Mouse (Mus musculus): Measurements from ENCODE around the gene Tmem185a. TPM values are rescaled to one million over a fixed set of nuclear protein-coding genes. Genes with fewer than 3 reads are reported as not detected.

Gene Tmem185a
- 7.6 TPM for polyA plus RNA-seq (2015; fragmentation: Illumina TruSeq; extraction: RNeasy Lipid Tissue Mini Kit (QIAGEN cat#74804); ENCODE audit: insufficient read depth, low read depth, low replicate concordance)

DNA sequence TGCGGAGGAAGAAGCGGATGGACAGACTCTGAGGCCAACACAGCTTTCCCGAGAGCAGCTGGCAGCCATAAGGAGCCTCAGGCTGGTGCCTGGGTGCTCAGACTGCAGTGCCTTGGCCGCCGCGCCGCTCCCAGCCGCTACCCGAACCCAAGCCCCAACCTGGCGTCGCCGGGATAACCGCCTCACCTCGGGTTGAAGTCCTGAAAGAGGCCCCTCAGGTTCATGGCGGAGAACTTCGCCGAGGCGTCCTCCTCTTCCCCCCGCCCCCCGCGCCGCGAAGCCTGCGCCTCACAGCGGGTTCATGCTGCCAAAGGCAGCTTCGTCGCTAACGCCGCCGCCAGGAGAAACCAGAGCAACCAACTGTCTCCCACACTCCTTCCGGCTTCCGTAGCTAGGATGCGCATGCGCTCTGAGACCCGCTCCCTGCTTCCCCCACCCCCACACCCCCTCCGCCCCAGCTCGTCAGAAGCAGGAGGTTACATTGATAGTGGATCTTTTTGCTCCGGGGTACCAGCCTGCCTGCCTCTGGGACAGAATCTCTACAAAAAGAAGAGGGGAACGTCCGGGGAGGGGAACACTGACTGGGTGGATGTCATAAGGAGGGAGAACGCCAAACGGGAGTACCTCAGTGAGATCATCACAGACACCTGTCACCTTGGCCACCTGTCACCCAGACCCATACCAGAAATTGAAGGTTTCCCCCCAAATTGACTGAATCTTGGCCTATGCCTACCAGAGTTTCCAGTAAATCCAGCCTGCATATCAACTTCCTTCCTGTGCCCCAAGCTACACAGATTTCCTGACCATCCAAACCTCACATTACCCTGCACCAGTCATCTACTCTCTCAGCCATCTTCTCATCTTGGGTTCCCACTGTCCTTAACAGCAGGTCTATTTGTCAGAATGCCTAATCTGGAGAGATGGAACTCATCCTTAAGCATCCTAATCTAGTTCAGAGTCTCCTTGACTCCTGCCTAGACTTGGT, at the start of gene Tmem185a:
TSS of gene Tmem185a (minus strand) at position 389 of the 985 bp plus-strand sequence.

Other genes starting within 250 kb of the Tmem185a start
- gene Ids, start 112.1 kb downstream of the Tmem185a start, polyA plus RNA-seq (2015; fragmentation: Illumina TruSeq; extraction: RNeasy Lipid Tissue Mini Kit (QIAGEN cat#74804); ENCODE audit: insufficient read depth, low read depth, low replicate concordance): 9.0 TPM
- 4.3 TPM for gene 1110012L19Rik, start 91.3 kb downstream of the Tmem185a start, polyA plus RNA-seq (2015; fragmentation: Illumina TruSeq; extraction: RNeasy Lipid Tissue Mini Kit (QIAGEN cat#74804); ENCODE audit: insufficient read depth, low read depth, low replicate concordance)

Measured in pancreas, adult 10 weeks (tissue).